Mouse (Mus musculus) liver, adult 2 months (tissue): ENCODE measurements around the gene Bhlha9. TPM values are rescaled to one million over a fixed set of nuclear protein-coding genes. Genes with fewer than 3 reads are reported as not detected.

Experiments
- DNase-seq: peaks from one replicate; pipeline ENCODE4 v3.0.0-alpha.2; 2011; ENCODE audit warnings: low read depth, low spot score; ENCODE audit errors: extremely low read depth
- H3K27ac ChIP-seq: fragments of 200-500 bp; replicated peaks from 2 replicates; pipeline ENCODE4 v1.5.1; 2012; ENCODE audit warnings: low read depth, mild to moderate bottlenecking, control low read depth, inconsistent platforms, low read length; ENCODE audit not compliant: insufficient read depth
- H3K27me3 ChIP-seq: fragments of 200-500 bp; 2 replicates; pipeline ENCODE4 v1.6.1; 2012; ENCODE audit warnings: mild to moderate bottlenecking, moderate library complexity, low read length, inconsistent platforms; ENCODE audit not compliant: control insufficient read depth, insufficient read depth
- H3K36me3 ChIP-seq: fragments of 200-500 bp; 2 replicates; pipeline ENCODE4 v1.6.1; 2012; ENCODE audit warnings: low read length, inconsistent platforms; ENCODE audit not compliant: control insufficient read depth, insufficient read depth
- H3K4me1 ChIP-seq: fragments of 200-500 bp; 2 replicates; pipeline ENCODE4 v1.6.1; 2011; ENCODE audit warnings: low read length; ENCODE audit not compliant: control insufficient read depth, insufficient read depth
- H3K4me3 ChIP-seq: fragments of 200-500 bp; 2 replicates; pipeline ENCODE4 v1.5.1; 2011; ENCODE audit warnings: low read depth, mild to moderate bottlenecking, control low read depth, low read length, moderate library complexity; ENCODE audit not compliant: insufficient read depth
- H3K79me2 ChIP-seq: fragments of 200-500 bp; 2 replicates; pipeline ENCODE4 v1.6.1; 2012; ENCODE audit warnings: inconsistent platforms, mild to moderate bottlenecking, low read length, moderate library complexity; ENCODE audit not compliant: control insufficient read depth, insufficient read depth
- H3K9ac ChIP-seq: fragments of 200-500 bp; 2 replicates; pipeline ENCODE4 v1.6.1; 2012; ENCODE audit warnings: low read depth, mild to moderate bottlenecking, control low read depth, inconsistent platforms, low read length
- CTCF ChIP-seq: fragments of 200-500 bp; IDR thresholded peaks from 2 replicates; pipeline ENCODE4 v1.5.1; 2011; ENCODE audit warnings: low read depth, low read length, control low read depth
- POLR2A ChIP-seq: fragments of 200-500 bp; IDR thresholded peaks from 2 replicates; pipeline ENCODE4 v1.6.1; 2011; ENCODE audit warnings: low read length, control low read depth; ENCODE audit not compliant: insufficient read depth; ENCODE audit errors: extremely low read depth
- WGBS: fragments of 180-500 bp; shearing (Covaris S2); methylation state at CpG from one replicate; pipeline ENCODE4 v1.1.7; 2018; 5-methylcytosine and 5-hydroxymethylcytosine counted together
- polyA plus RNA-seq: library from polyadenylated mRNA; depleted of rRNA; stranded (reverse); fragments of >200 nt; gene quantifications from 2 replicates; pipeline ENCODE4 v1.2.3, GENCODE M21; 2012
- total RNA-seq: library from RNA; depleted of rRNA; stranded (reverse); fragments of >200 nt; gene quantifications from 2 replicates; pipeline ENCODE4 v1.2.3, GENCODE M21; 2014

Bhlha9 gene
- total and polyA plus RNA-seq, 2 experiments = not detected

DNA sequence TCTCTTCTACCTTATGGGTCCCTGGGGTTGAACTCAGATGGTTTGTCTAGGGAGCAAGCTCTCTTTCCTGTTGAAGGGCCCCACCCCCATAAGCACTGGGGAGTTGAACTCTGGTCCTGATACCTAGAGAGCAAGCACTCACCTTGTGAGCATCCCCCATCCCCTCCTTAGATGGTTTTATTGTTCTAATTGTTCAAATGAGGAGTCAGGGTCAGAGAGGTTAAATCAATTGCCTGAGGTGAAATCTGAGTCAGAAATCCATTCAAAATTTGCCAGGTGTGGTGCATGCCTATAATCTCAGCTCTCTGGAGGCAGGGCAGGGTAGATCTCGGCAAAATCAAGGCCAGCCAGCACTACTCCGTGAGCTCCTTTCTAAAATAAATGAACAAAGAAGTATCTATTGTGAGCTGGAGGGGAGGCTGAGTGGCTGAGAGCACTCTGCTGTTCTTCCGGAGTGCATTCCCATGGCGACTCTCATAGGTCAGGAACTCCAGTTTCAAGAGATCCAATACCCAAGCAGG is 14.8 kb upstream of the Bhlha9 start:
- Histone ChIP-seq H3K4me1 (no peaks in the 10 kb centered on the region), H3K27ac (no peak overlapping the region)
- 66% methylated on average over 4 of the region's 4 CpGs for WGBS

GRCm38 (mm10) chr11:76659138-76659930 is 12.9 kb upstream of the Bhlha9 start:
- TF ChIP-seq POLR2A = no peak
- DNase-seq = no peak
- no peak overlapping the region for H3K4me3 ChIP-seq
- WGBS = 87% methylated on average over 14 of the region's 14 CpGs
- no peak overlapping the region for H3K9ac ChIP-seq
- H3K4me1 ChIP-seq = no peaks in the 10 kb centered on the region
- H3K27me3 ChIP-seq = no peaks in the 10 kb centered on the region
- no peaks in the 10 kb centered on the region for H3K36me3 ChIP-seq
- H3K79me2 ChIP-seq = no peaks in the 10 kb centered on the region
- no peak overlapping the region for H3K27ac ChIP-seq

More for the DNA sequence above, 14.8 kb upstream of the Bhlha9 start:
- Histone ChIP-seq H3K27me3 (no peaks in the 10 kb centered on the region), H3K4me3 (no peak overlapping the region), H3K79me2 (no peaks in the 10 kb centered on the region), H3K36me3 (no peaks in the 10 kb centered on the region), H3K9ac (no peak overlapping the region)
- TF ChIP-seq POLR2A (no peak), CTCF (no peak)
- DNase-seq = no peak

DNA sequence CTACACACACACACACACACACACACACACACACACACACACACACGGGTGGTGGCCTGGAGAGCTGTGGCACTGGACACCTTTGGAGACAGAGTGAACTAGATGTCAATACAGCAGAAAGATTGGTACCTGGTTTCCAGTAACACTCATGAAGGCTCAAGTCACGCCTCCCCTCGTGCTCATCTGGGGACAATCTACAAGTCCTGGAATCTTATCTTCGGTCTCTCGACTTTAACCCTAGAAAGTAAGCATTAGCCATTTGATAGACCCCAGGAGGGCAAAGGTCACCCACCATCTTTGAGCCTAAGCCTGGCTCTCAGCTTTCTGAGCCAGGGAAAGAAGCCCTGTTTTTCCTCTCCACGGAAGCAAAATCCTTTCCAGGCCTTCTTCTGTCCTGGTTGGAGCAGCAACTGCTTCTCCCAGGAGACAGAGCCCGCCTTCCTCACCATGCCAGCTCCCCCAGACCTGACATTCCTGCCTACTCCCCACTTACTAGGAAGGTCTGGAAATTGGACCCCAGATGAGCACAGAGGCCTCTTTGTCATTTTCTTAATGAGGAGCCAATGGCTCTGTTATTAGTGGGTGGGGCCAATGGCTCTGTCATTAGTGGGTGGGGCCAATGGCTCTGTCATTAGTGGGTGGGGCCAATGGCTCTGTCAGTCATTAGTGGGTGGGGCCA is 10.3 kb upstream of the Bhlha9 start:
- Histone ChIP-seq H3K4me3 (no peak overlapping the region), H3K27me3 (peaks cover 6% of the 10 kb centered on the region; the same call in 1 of the 2 replicates), H3K27ac (no peak overlapping the region), H3K36me3 (no peaks in the 10 kb centered on the region), H3K79me2 (no peaks in the 10 kb centered on the region), H3K4me1 (no peaks in the 10 kb centered on the region), H3K9ac (no peak overlapping the region)
- no peak for TF ChIP-seq POLR2A
- no peak for TF ChIP-seq CTCF
- DNase-seq = no peak
- 58% methylated on average over 7 of the region's 7 CpGs for WGBS

- Histone ChIP-seq H3K9ac (no peak overlapping the region), H3K4me1 (no peaks in the 10 kb centered on the region), H3K36me3 (no peaks in the 10 kb centered on the region), H3K27me3 (peaks cover 6% of the 10 kb centered on the region; the same call in 1 of the 2 replicates), H3K4me3 (no peak overlapping the region), H3K27ac (no peak overlapping the region), H3K79me2 (no peaks in the 10 kb centered on the region)
- no peak for TF ChIP-seq CTCF
- no peak for TF ChIP-seq POLR2A
- DNase-seq = no peak
- WGBS = 12% methylated on average over 35 of the region's 35 CpGs
Measured at GRCm38 (mm10) chr11:76666002-76666649, 6.1 kb upstream of the Bhlha9 start.

GRCm38 (mm10) chr11:76667807-76668206 is 4.5 kb upstream of the Bhlha9 start:
- no peaks in the 10 kb centered on the region for H3K79me2 ChIP-seq
- WGBS = 38% methylated on average over 4 of the region's 4 CpGs
- no peaks in the 10 kb centered on the region for H3K4me1 ChIP-seq
- no peak overlapping the region for H3K27ac ChIP-seq
- no peak overlapping the region for H3K4me3 ChIP-seq
- no peak for DNase-seq
- H3K27me3 ChIP-seq = peaks cover 11% of the 10 kb centered on the region
- TF ChIP-seq POLR2A = no peak
- no peak for TF ChIP-seq CTCF
- no peak overlapping the region for H3K9ac ChIP-seq
- H3K36me3 ChIP-seq = no peaks in the 10 kb centered on the region
